Mouse (Mus musculus): ENCODE data around the gene Slc17a8. TPM values are rescaled to one million over a fixed set of nuclear protein-coding genes. Genes with fewer than 3 reads are reported as not detected.

Gene Slc17a8
- polyA plus RNA-seq, 1 experiment, result 0.01 TPM

Other genes with a start within 250 kb of the Slc17a8 start
- 4.4 TPM for gene Gas2l3, start 177.3 kb downstream of the Slc17a8 start, polyA plus RNA-seq (2012; fragmentation: generic; extraction: Trizol)
- 0.05 TPM for gene Nr1h4, start 87.7 kb downstream of the Slc17a8 start, polyA plus RNA-seq (2012; fragmentation: generic; extraction: Trizol)
- 6.7 TPM for gene Scyl2, start 65.0 kb upstream of the Slc17a8 start, polyA plus RNA-seq (2012; fragmentation: generic; extraction: Trizol)
- 4.2 TPM for gene Actr6, start 111.0 kb upstream of the Slc17a8 start, polyA plus RNA-seq (2012; fragmentation: generic; extraction: Trizol)
- gene Uhrf1bp1l, start 123.7 kb upstream of the Slc17a8 start, polyA plus RNA-seq (2012; fragmentation: generic; extraction: Trizol), result 28.6 TPM